Mouse (Mus musculus) lung, adult 2 months (tissue): ENCODE results near the gene Bmp5.

Source experiments
- CTCF ChIP-seq: fragments of 200-500 bp; IDR thresholded peaks from 2 replicates; pipeline ENCODE4 v1.5.1; 2011; ENCODE audit warnings: mild to moderate bottlenecking, low read length, control low read depth; ENCODE audit not compliant: insufficient read depth
- POLR2A ChIP-seq: fragments of 200-500 bp; IDR thresholded peaks from 2 replicates; pipeline ENCODE4 v1.6.1; 2011; ENCODE audit warnings: low read depth, mild to moderate bottlenecking, control low read depth, low read length, borderline replicate concordance; ENCODE audit errors: extremely low read depth

DNA sequence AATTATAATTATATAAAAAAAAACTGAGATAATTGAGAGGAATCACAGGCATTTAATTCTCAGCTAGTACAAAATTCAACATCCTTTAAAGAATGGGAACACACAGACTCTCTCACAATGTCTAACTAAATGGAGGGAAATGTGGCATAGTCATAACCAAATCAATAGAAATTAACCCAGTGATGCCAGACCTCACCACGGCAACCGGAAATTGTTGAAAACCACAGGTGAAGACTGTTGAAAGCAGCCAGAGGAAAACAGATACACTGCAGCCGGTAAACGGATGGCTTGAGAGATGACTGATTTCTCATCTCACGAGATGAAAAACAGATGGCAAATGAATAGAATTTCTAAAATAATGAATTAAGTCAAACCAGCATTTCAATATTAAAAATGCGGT lies 29.8 kb downstream of the Bmp5 start:
- TF ChIP-seq CTCF (no peak), POLR2A (no peak)
